ENCODE assay signal across 14 mouse cellular contexts in the genomic region with DNA sequence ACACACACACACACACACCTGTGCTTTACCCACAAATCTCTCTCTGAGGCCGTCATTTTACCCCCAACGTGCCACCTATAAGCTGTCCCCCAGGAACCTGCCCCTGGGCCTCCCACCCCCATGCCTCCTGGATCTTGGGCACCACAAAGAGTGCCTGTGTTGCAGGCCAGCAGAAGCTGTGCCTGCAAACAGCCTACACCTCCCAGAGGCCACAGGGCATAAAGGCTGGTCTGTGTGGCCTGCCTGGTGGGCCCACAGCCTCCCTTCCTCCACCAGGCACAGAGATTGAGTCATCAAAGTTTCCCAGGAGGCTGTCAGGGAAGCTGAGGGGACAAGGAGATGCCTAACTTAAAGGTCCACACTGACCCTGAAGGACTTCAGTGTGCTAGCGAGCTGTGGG.
DNase-seq lines count a peak whose midpoint lies in the region; ATAC-seq lines count a peak whose summit lies in the region.
"Had no signal": no experiment of that assay in that cellular context is flagged by ENCODE, and none has a peak within 500 bp of the region (broad histone marks: within the 10 kb centered on the region; RNA-seq: fewer than 3 reads in every experiment).

No protein-coding gene starts in this region.

- peak overlapping the region; percentile 35; the same call in 1 of the 2 replicates for H3K27ac ChIP-seq in hindbrain, embryonic 10.5 days
- no peak overlapping the region for H3K27ac ChIP-seq in hindbrain, embryonic 12.5 days
- H3K27ac ChIP-seq in midbrain, embryonic 15.5 days, result no peak overlapping the region
- H3K27ac ChIP-seq in midbrain, embryonic 14.5 days (replicated peaks; ENCODE audit: low read depth, low read length), result no peak overlapping the region
- H3K27ac ChIP-seq in limb, embryonic 15.5 days, result peak overlapping the region; percentile 65; the same call in 1 of the 2 replicates
- H3K27ac ChIP-seq: neural tube, embryonic 13.5 days had no signal

- H3K36me3 ChIP-seq in hindbrain, embryonic 10.5 days, result no peaks in the 10 kb centered on the region
- H3K36me3 ChIP-seq in hindbrain, embryonic 12.5 days, result no peaks in the 10 kb centered on the region
- no peaks in the 10 kb centered on the region for H3K36me3 ChIP-seq in midbrain, embryonic 15.5 days (replicated peaks)
- H3K36me3 ChIP-seq in midbrain, embryonic 14.5 days (ENCODE audit: control insufficient read depth, insufficient read depth, low read length), result no peaks in the 10 kb centered on the region
- H3K36me3 ChIP-seq in limb, embryonic 15.5 days, result no peaks in the 10 kb centered on the region
- H3K36me3 ChIP-seq: G1E; neural tube, embryonic 13.5 days had no signal

- DNase-seq in adrenal gland, adult 2 months, result peak; percentile 26
- DNase-seq in adrenal gland, postnatal 25 days, result no peak
- no peak for DNase-seq in hindbrain, embryonic 10.5 days (ENCODE audit: low spot score)
- no peak for DNase-seq in midbrain, embryonic 14.5 days
- no peak for DNase-seq in gastrocnemius, postnatal 4 days (ENCODE audit: low spot score in 2 of 2)
- DNase-seq: left cerebral cortex, postnatal 4 days; lung, embryonic 14.5 days; thymus, postnatal 14 days had no signal

- no peak overlapping the region for H3K9ac ChIP-seq in hindbrain, embryonic 12.5 days
- no peak overlapping the region for H3K9ac ChIP-seq in midbrain, embryonic 15.5 days
- H3K9ac ChIP-seq in midbrain, embryonic 14.5 days (replicated peaks; ENCODE audit: low read length), result no peak overlapping the region
- no peak overlapping the region for H3K9ac ChIP-seq in limb, embryonic 15.5 days
- H3K9ac ChIP-seq: lung, embryonic 14.5 days; neural tube, embryonic 13.5 days had no signal

- WGBS in hindbrain, embryonic 10.5 days, result 70% methylated on average over 3 of the region's 3 CpGs
- 72% methylated on average over 3 of the region's 3 CpGs for WGBS in hindbrain, embryonic 12.5 days
- 77% methylated on average over 3 of the region's 3 CpGs for WGBS in midbrain, embryonic 15.5 days
- WGBS in midbrain, embryonic 14.5 days, result 68% methylated on average over 3 of the region's 3 CpGs
- WGBS in limb, embryonic 15.5 days, result 60% methylated on average over 3 of the region's 3 CpGs

- 0 out of 2 replicates have a peak, but pooled peaks cover 2% of the 10 kb centered on the region for H3K9me3 ChIP-seq in hindbrain, embryonic 10.5 days
- H3K9me3 ChIP-seq in hindbrain, embryonic 12.5 days (replicated peaks), result no peaks in the 10 kb centered on the region
- H3K9me3 ChIP-seq in midbrain, embryonic 15.5 days, result no peaks in the 10 kb centered on the region
- no peaks in the 10 kb centered on the region for H3K9me3 ChIP-seq in midbrain, embryonic 14.5 days (ENCODE audit: control insufficient read depth, low read length)
- H3K9me3 ChIP-seq in limb, embryonic 15.5 days, result no peaks in the 10 kb centered on the region
- H3K9me3 ChIP-seq: G1E had no signal

- no peaks in the 10 kb centered on the region for H3K27me3 ChIP-seq in hindbrain, embryonic 10.5 days (ENCODE audit: insufficient read depth, poor library complexity, severe bottlenecking)
- no peaks in the 10 kb centered on the region for H3K27me3 ChIP-seq in hindbrain, embryonic 12.5 days
- H3K27me3 ChIP-seq in midbrain, embryonic 15.5 days (replicated peaks), result no peaks in the 10 kb centered on the region
- no peaks in the 10 kb centered on the region for H3K27me3 ChIP-seq in midbrain, embryonic 14.5 days (ENCODE audit: control insufficient read depth, insufficient read depth, low read length)
- H3K27me3 ChIP-seq in limb, embryonic 15.5 days, result no peaks in the 10 kb centered on the region
- H3K27me3 ChIP-seq: neural tube, embryonic 13.5 days had no signal

- no peak for ATAC-seq in hindbrain, embryonic 12.5 days (ENCODE audit: low FRiP score)
- 0 out of 2 replicates have a peak, but pooled peaks have one; percentile 17 for ATAC-seq in midbrain, embryonic 15.5 days (replicated peaks)
- no peak for ATAC-seq in midbrain, embryonic 14.5 days (ENCODE audit: low FRiP score, low TSS enrichment)
- peak; percentile 75 for ATAC-seq in limb, embryonic 15.5 days (ENCODE audit: insufficient number of reproducible peaks, low FRiP score, low TSS enrichment, low read depth)

- H3K4me3 ChIP-seq in hindbrain, embryonic 10.5 days, result no peak overlapping the region
- H3K4me3 ChIP-seq in hindbrain, embryonic 12.5 days, result no peak overlapping the region
- H3K4me3 ChIP-seq in midbrain, embryonic 15.5 days, result no peak overlapping the region
- H3K4me3 ChIP-seq in midbrain, embryonic 14.5 days (replicated peaks; ENCODE audit: low read depth, low read length), result no peak overlapping the region
- H3K4me3 ChIP-seq in limb, embryonic 15.5 days, result no peak overlapping the region
- H3K4me3 ChIP-seq: megakaryocyte, embryonic 14.5 days; neural tube, embryonic 13.5 days had no signal

- peaks cover 15% of the 10 kb centered on the region for H3K4me1 ChIP-seq in hindbrain, embryonic 10.5 days (replicated peaks)
- H3K4me1 ChIP-seq in hindbrain, embryonic 12.5 days, result peaks cover 6% of the 10 kb centered on the region; the same call in 1 of the 2 replicates
- H3K4me1 ChIP-seq in midbrain, embryonic 15.5 days, result no peaks in the 10 kb centered on the region
- no peaks in the 10 kb centered on the region for H3K4me1 ChIP-seq in midbrain, embryonic 14.5 days (ENCODE audit: control insufficient read depth, insufficient read depth, low read length)
- H3K4me1 ChIP-seq in limb, embryonic 15.5 days, result peaks cover 13% of the 10 kb centered on the region

- H3K4me2 ChIP-seq in hindbrain, embryonic 12.5 days (replicated peaks), result no peak overlapping the region
- H3K4me2 ChIP-seq in midbrain, embryonic 15.5 days, result no peak overlapping the region
- no peak overlapping the region for H3K4me2 ChIP-seq in midbrain, embryonic 14.5 days (ENCODE audit: low read length)
- no peak overlapping the region for H3K4me2 ChIP-seq in limb, embryonic 15.5 days
- H3K4me2 ChIP-seq: lung, embryonic 14.5 days; neural tube, embryonic 13.5 days had no signal

Comparison
In these comparisons a context has a peak if more than half of its experiments do, and no peak if none do; other contexts are left out.
1. H3K27ac ChIP-seq: peak in hindbrain, embryonic 10.5 days (single experiment) and limb, embryonic 15.5 days (single experiment); none in hindbrain, embryonic 12.5 days (single experiment), midbrain, embryonic 15.5 days (single experiment) and midbrain, embryonic 14.5 days (single experiment).
2. ATAC-seq: peak in midbrain, embryonic 15.5 days (single experiment) and limb, embryonic 15.5 days (single experiment); none in hindbrain, embryonic 12.5 days (single experiment) and midbrain, embryonic 14.5 days (single experiment).